Mouse (Mus musculus): ENCODE measurements around the gene Vkorc1.

The Vkorc1 gene

GRCm38 (mm10) chr7:127879301-127879700 is 16.1 kb downstream of the Vkorc1 start:
- no peak for DNase-seq (ENCODE audit: inconsistent age in 2 of 2, low spot score in 1 of 2)

DNA sequence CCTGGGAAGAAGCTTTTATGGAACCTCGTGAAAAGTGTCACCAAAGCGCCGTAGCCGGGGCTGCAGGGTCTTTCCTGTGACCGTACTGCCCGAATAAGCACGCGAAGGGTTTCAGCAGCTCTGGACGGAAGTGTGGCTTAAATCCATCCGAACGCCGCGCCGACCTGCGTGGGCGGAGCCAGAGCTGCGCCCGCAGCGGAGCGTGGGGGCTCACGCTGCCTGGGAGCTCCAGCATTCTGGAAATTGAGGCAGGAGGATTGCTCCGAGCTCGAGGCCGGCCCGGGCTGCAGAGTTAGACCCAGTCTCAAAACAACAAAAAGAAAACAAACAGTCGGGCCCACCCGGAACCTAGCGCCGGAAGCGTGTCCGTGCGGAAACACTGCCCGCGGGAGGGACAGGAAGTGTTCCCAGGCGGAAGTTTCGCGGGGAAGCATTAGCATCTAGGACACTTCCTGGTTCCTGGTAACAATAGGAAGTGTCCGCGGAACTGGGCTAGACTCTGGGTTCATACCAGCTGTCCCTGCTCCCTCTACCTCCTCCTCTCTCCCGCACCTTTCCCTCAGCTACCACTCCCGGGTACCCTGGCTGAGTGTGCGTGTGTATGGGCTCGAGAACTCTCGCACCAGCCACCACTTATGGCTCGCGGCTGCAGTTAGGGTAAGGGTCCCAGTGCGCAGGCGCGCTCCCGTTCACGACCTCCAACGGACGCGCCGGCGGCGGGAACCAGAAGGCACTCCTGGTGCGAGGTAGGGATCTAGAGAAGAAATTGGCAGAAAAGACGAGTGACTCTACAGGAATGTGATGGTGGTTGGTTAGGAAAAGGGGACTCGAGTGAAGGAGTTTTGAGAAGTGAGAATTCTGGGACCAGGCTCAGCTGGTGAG is 18.7 kb downstream of the Vkorc1 start, which contains the start of gene Zfp668:
Gene Zfp668 (minus strand): TSS at position 362 of the 882 bp plus-strand sequence.
- DNase-seq (ENCODE audit: inconsistent age in 2 of 2, low spot score in 1 of 2) = peak; percentile 91 to 97

DNA sequence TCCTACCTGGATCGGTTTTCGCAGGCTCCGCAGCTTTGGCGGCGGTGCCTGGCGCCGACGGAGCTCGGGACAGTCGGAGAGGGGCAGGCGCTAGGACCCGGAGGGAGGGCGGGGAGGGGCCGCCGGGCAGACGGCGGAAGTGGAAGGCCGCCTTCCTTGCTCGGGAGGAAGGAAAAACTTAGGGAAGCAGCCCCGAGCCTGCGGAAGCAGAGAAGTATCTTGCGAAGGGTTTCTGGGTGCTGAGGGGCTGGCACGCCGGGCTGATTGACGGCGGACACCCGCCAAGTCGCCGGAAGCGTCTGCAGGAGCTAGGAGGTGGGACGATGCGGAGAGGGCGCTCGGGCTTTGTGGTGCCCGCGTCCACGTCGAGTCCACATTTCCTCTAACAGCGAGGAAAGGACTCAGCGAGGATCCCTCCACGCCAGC is 19.4 kb downstream of the Vkorc1 start, which contains the start of gene Zfp646:
Gene Zfp646 (plus strand): TSS at position 181 of the 426 bp plus-strand sequence.
- peak; percentile 82 to 94 for DNase-seq (ENCODE audit: inconsistent age in 2 of 2, low spot score in 1 of 2)

- DNase-seq (ENCODE audit: inconsistent age in 2 of 2, low spot score in 1 of 2) = peak; percentile 93 to 97
Measured at GRCm38 (mm10) chr7:127875627-127876001, 19.8 kb downstream of the Vkorc1 start.

- no peak for DNase-seq (ENCODE audit: inconsistent age in 2 of 2, low spot score in 1 of 2)
Measured at GRCm38 (mm10) chr7:127874812-127875626, 20.4 kb downstream of the Vkorc1 start.

DNA sequence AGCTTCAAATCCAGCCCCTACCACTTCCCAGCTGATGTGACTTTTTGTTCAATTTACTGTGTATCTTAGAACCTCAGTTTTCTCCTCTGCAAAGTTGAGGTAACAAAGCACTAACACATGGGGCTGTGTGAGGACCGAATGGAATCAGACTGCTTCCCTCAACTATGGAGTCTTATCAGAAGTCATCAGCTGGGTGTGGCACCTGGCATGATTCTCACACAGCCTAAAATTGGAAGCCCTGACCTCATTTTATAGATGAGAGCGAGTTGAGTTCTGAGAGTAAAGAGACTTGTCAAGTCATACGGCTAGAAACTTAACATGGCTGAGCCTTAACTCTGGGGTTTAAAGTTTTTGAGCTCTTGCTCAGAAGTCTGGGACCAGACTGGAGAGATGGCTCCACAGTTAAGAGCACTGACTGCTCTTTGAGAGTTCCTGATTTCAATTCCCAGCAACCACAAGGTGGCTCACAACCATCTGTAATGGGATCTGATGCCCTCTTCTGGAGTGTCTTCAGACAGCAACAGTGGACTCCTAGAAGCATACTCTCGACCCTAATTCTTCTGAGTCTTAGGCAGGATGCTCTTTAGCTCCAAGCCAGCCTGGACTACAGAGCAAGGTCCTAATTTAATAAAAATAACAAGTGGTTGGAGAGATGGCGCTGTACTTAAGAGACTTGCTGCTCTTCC is 25.1 kb downstream of the Vkorc1 start:
- DNase-seq (ENCODE audit: inconsistent age in 2 of 2, low spot score in 1 of 2) = no peak

DNA sequence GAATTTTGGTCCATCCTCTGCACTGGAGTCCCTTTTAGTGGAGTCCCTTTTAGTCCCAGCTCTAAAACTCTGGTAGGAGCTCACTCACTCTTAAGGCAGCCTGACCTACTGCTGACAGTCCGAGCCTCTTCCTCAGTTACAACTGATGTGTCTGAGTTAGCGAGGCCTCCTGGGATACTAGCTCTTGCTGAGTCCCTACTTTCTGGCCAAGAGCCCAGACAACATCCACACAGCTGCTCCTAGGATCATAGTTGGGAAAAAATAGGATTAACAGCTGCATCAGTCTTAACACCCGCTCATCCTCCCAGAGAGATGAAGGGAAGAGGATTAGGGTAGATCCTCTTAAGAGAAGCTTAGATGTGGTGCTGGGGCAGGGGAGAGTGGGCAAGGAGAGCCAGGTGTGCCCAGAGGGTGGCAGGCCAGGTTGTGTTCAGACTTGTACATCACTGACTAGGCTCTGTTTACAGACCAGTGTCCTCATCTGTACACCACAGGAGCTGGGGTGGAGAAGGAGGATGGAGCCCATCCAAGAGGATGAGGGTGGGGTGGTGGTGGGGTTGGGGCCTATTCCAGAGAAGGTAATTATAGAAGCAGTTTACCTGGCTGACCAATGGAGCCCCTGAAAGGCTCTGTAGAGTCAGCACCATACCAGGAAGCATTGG is 26.1 kb downstream of the Vkorc1 start:
- DNase-seq (ENCODE audit: inconsistent age in 2 of 2, low spot score in 1 of 2) = no peak

DNA sequence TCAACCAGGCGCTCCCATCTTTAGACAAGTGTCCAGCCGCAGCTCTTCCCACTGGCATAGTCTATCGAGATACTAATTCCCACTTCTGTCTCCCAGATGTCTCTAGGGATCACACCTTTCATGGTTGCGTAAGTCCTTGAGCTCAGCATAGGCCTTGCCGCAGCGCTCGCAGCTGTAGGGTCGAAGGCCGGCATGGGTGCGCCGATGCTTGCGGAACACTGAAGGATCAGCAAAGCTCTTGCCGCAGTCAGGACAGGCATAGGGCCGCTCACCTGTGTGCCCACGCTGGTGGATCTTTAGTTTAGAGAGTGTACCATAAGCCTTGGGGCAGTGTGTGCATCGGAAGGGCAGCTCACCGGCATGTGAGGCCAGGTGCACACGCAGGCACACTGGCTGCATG is 27.8 kb downstream of the Vkorc1 start:
- no peak for DNase-seq (ENCODE audit: inconsistent age in 2 of 2, low spot score in 1 of 2)

DNA sequence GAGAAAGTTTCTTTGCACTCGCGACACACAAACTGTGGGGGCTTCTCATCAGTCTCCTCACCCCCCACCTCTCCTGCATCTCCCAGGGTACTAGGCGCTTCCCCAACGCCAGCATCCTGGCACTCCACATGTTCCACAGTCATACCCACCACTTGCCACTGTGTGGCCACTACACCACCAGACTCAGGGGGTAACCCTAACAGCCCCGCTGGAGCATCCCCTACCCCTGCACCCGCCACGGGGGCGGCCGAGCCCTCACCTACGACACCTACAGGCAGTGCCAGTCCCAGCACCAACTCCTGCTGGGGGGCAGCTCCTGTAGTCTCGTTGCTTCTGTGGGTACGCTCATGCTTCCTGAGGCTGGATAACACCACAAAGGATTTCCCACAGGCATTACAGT is 29.0 kb downstream of the Vkorc1 start:
- DNase-seq (ENCODE audit: inconsistent age in 2 of 2, low spot score in 1 of 2) = no peak

DNA sequence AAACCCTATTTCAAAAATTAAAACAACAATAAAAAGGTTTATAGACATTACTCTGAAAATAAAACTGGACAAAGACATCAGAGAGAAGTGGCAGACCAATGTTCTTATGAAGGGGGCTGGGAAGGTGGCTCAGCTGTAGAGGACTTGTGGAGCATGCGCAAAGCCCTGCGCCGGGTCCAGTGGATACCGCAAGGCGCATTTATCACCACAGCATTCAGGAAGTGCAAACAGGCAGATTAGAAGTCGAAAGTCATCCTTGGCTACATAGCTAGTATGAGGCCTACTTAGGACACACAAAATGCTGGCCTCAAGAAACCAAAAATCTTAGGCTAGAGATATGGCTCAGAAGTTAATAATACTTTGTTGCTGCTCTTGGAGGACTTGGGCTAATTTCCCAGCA is 37.2 kb downstream of the Vkorc1 start:
- DNase-seq (ENCODE audit: inconsistent age in 2 of 2, low spot score in 1 of 2) = no peak

DNA sequence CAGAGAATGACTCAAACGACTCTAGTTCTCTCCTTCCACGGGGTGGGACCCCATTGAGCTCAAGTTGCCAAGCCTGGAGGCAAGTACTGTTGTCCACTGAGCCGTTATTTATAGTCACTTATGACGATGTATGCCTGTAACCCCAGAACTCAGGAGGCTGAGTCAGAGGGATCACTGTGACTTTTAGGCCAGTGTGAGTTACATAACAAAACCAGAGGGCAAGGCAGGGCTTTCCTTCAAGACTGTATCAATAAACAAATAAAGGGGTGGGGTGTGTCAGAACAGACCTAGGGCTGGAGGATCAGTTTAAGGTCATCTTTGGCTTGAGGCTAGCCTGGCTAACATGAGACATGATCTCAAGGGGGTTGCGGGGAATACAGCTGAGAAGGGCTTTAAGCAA is 44.5 kb downstream of the Vkorc1 start:
- peak; percentile 50 to 77 for DNase-seq (ENCODE audit: inconsistent age in 2 of 2, low spot score in 1 of 2)

GRCm38 (mm10) chr7:127849973-127850875 is 45.2 kb downstream of the Vkorc1 start:
- no peak for DNase-seq (ENCODE audit: inconsistent age in 2 of 2, low spot score in 1 of 2)
